Mouse (Mus musculus) megakaryocyte-erythroid progenitor cell, adult 5-6 weeks (primary cell): ENCODE results near the gene Lrg1. TPM values are rescaled to one million over a fixed set of nuclear protein-coding genes. Genes with fewer than 3 reads are reported as not detected.

Experiments
- ATAC-seq: replicated peaks from 2 replicates; pipeline ENCODE4 v1.8.0; 2016; ENCODE audit warnings: mild to moderate bottlenecking, inconsistent platforms; ENCODE audit not compliant: severe bottlenecking, poor library complexity, low FRiP score, low TSS enrichment
- total RNA-seq, 2 experiments: library from RNA; stranded (forward) in 1 of 2; stranded (reverse) in 1 of 2; fragments of 200-1000, 215-1000 nt in 1 of 2; fragments of >200 nt in 1 of 2; fragmentation: Nextera tagmentation in 1 of 2; gene quantifications; 2 replicates each; pipeline ENCODE4 v1.2.3; 2014 to 2017

Lrg1 gene
- total RNA-seq, 2 experiments from 2014 or later: 2.1 TPM; not detected in 1

DNA sequence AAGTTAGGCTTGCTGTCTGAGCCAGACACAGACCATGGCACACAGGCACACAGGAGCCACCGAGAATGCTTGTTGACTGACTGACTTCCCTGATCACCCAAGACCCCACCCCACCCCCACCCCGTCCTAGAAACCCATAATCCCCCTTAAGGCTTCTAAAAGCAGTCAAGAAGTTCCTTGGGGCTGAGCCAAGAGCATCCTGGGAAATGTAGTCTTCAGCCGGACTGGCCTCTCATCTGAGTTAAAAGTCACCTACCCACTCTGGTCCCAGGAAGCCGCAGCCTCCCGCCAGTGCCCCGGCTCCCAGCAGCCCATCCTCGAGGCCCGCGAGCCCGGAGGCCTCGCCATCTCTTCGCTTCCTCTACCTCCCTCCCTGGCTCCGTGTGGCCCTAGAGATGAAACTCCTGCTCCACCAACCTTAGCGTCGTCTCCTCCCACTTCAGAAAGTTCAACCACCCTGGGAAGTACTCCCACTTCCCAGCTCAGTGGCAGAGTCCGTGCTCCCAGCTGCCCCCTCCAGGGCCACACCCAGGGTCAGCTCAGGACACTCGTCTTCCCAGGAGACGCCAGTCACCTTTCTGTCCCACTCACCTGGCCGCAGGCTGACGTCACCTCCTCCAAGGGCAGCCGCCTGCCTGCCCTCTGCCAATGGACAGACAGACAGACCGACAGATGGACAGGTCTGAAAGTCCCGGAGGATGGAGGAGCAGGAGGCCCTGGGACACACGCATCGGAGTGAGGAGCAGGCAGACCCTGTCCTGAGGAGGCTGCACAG is 16.2 kb upstream of the Lrg1 start:
- no peak for ATAC-seq

DNA sequence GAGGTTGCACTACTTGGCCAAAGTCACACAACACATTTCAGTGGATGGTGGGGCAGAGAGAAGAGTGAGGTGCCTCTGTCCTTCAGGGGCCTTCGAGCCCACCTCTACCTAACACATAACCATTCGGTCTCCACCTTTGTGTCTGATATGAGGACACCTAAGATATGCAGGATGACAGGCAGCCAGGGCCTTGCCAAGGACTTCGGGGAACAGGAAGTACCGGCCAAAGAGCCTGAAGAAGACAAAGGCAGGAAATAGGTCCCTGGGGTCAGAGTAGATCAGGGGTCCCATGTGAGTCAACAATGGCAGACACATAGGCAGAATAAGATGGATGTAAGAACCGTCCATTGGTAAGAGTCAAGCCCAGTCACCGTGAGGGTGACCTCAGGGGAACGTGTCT is 14.8 kb upstream of the Lrg1 start:
- no peak for ATAC-seq

GRCm38 (mm10) chr17:56134463-56134971 is 12.7 kb upstream of the Lrg1 start:
- ATAC-seq: peak; percentile 75

GRCm38 (mm10) chr17:56133457-56134363 is 11.9 kb upstream of the Lrg1 start:
- ATAC-seq: no peak

GRCm38 (mm10) chr17:56132661-56133060 is 10.9 kb upstream of the Lrg1 start:
- 0 out of 2 replicates have a peak, but pooled peaks have one; percentile 23 for ATAC-seq

DNA sequence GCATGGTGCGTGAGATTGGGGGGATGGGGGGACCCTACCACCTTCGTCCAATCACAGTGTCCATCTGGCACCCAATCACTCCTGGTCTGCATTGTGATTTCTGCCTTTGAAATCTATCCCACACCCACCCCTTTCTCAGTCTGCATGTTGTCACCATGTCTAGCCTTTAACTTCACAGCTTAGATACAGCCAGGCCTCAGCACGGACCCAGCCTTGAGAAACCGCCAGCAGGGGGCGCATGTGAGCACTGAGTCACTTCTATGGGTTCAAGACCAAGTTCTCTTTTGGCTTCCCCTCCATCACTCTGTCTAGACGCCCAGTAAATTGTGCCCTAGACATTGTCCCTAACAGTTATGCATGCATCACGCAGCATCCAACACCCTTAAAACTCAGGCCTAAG is 10.0 kb upstream of the Lrg1 start:
- peak; percentile 32; the same call in 1 of the 2 replicates for ATAC-seq

DNA sequence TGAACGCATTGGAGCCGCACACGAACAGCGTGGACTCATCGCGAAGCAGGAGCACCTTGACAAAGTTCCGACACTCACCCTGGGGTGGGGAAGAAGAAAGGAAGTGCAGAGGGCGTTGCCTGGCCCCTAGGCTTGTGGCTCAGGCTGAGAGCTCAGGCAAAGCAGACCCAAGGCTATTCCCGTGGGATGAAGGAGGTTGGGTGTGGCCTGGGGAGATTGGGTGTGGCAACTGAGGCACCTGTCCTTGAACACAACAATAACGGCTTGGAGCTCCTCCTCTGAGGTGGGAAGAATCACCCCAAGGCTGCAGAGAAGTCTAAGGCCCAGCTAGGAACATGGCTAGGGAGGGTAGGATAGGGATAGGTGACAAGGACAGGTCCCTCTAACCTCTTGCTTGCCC is 9.3 kb upstream of the Lrg1 start:
- no peak for ATAC-seq

- no peak for ATAC-seq
These were observed 6.4 kb upstream of the Lrg1 start for GRCm38 (mm10) chr17:56128246-56128645.

- no peak for ATAC-seq
These were observed 4.4 kb upstream of the Lrg1 start for GRCm38 (mm10) chr17:56126175-56126574.

DNA sequence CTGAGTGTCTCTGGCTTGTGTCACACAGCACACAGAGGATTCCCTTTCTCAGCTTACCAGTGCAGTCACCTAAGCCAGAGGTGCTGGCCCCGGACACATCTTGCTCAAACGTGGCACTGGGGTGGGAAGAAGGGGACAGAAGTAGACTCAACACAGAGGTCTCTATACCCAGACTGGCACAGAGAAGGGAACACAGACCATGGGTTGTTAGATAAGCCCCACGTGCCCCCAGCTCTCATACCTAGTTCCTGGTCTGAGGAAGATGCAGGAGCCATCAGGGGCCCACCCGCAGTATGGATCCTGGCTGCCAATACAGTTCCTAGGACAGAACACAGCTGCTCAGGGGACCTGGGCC is 3.5 kb upstream of the Lrg1 start:
- ATAC-seq: no peak

- no peak; the same call in 1 of the 2 replicates for ATAC-seq
These were observed 2.8 kb upstream of the Lrg1 start for GRCm38 (mm10) chr17:56124377-56125275.

GRCm38 (mm10) chr17:56123681-56124340 is 2.0 kb upstream of the Lrg1 start:
- no peak for ATAC-seq

DNA sequence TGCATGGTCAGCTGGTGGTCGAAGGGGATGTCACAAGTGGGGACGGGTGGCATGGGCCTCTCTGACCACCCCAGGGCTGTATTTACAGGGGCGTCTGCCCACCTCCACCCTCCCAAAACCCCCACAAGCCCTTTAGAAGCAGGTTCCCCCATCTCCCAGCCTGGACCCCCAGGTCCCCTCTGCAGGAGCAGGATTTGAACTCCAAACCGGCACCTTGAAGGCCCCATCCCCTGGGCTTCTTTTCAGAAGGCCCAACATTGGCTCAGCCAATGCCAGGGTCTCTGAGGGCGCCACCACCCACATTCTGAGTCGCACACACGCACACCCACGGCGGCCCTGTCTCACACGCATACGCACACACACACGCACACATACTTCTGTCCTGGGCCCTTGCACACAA is 1.4 kb upstream of the Lrg1 start:
- no peak for ATAC-seq

DNA sequence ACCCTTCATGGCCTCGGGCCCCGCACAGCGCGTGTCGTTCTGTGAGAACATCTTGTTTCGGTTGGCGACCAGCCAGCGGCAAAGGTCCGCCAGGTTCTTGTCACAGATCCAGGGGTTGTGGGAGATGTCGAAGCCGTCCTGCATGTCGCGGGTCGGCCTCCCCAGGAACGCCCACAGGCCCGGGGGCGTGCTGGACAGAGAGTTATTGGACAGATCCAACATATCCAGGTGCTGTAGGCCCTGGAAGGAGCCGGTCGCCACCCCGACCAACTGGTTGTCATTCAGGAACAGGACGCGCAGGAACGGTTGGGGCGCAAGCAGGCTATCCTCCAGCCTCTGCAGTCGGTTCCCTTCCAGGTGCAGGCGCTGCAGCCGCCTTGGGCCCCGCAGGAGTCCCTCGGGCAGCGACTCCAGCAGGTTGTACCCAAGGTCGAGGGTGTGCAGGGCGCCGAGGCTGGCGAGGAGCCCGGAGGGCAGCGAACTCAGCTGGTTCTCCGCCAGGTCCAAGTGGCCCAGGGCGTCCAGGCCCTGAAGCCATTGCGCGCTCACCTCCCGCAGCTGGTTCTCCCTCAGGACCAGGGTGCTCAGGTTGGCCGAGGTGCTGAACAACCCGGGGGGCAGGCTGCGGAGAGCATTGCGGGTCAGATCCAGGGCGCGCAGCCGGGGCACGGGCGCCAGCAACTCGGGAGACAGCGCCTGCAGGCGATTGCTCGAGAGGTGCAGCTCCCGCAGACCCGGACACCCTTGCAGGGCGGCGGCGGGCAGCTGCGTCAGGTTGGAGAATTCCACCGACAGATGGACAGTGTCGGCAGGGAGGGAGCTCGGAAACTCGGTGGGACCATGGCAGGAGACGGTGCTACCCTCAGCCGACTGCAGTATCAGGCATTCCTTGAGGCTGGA is 1.6 kb downstream of the Lrg1 start:
- no peak for ATAC-seq

GRCm38 (mm10) chr17:56119431-56119830 is 2.4 kb downstream of the Lrg1 start:
- ATAC-seq: no peak

DNA sequence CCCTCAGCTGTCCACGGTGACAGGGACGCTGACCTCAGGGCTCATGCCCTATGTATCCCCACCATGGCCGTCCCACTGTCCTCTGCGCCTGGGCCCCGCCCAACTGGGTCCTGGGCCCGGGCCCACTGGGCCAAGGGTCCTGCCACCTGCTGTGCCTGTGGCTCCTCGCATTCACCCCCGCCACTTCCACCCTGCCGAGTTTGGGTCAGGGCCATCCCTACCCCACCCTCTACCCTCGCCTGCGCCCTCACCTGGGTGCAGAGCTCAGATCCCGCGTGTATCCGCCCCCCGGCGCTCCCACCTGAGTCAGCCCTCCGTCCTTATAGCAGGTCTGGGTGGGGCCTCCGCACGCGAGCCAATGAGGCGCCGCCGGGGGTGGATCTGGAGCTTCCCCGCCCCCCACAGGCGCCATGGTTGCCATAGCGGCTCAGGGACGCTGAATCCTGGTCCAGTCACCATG is 4.5 kb downstream of the Lrg1 start, which contains the start of gene Plin5:
Gene Plin5, minus strand, starts transcription at position 346 of the 460 bp plus-strand sequence.
- ATAC-seq: peak; percentile 60

DNA sequence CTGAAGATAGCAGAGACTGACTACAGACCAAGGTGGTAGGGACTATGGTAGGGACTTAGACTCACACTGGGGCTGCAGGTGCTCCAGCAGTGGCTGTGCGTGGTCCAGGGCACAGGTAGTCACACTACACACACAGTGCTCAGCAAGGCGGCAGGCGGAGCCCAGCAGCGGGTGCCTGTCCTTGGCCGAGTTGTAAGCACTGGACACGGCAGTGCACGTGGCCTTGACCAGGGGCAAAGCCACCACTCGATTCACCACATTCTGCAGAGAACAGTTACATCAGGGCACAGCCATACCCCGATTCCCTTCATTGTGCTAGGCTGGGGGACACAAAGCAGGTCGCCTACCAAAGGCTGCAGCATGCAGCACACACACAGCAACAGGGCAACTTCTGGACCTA is 5.6 kb downstream of the Lrg1 start:
- no peak for ATAC-seq

DNA sequence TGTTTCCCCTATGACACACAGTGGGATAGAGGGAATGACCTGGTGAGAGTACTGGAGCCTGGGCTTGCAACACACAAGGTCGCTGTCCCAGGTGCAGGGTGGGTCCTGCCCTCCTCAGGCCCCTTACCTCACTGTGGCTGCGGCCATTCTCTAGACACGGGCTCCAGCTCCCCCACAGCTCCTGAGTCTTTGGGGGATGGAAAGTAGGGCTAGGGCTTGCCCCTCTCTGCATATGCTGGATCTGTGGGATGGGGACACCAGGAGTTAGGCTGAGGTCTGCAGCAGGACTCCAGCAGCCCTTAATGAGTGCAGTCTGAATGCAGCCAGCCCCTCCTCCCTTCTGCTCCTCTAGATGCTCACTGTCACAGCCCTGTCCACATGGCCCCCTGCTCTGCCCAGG is 9.1 kb downstream of the Lrg1 start:
- ATAC-seq: no peak
